Mouse (Mus musculus) MEL (cell line): ENCODE data around the gene Mettl26. TPM values are rescaled to one million over a fixed set of nuclear protein-coding genes. Genes with fewer than 3 reads are reported as not detected.
A peak's percentile ranks its signal among the peaks of the same experiment; 100 is the strongest.

ENCODE experiments used
- DNase-seq: peaks from one replicate; pipeline ENCODE4 v3.0.0; 2011; ENCODE audit warnings: low read depth, low spot score
- H3K27ac ChIP-seq: 2 replicates; pipeline ENCODE4 v1.5.1; 2012; ENCODE audit warnings: low read depth, mild to moderate bottlenecking, control low read depth, low read length, moderate library complexity; ENCODE audit not compliant: control insufficient read depth
- H3K27me3 ChIP-seq, 2 experiments: fragments of 150-350 bp in 1 of 2; sonication (generic) in 1 of 2; 2 replicates each; pipeline ENCODE4 v1.6.1; 2012; ENCODE audit warnings: low read length in 2 of 2, mild to moderate bottlenecking in 2 of 2, improper control_type of control experiment in 1 of 2, moderate library complexity in 1 of 2; ENCODE audit not compliant: insufficient read depth in 2 of 2, control insufficient read depth in 1 of 2
- H3K36me3 ChIP-seq, 2 experiments: 2 replicates each; pipeline ENCODE4 v1.6.1; 2012 to 2014; ENCODE audit warnings: low read length in 2 of 2, improper control_type of control experiment in 1 of 2, inconsistent platforms in 1 of 2, mild to moderate bottlenecking in 1 of 2; ENCODE audit not compliant: insufficient read depth in 2 of 2, control insufficient read depth in 1 of 2
- H3K4me1 ChIP-seq, 2 experiments: fragments of 150-350 bp in 1 of 2; sonication (generic) in 1 of 2; 2 replicates each; pipeline ENCODE4 v1.6.1; 2012; ENCODE audit warnings: low read length in 2 of 2, improper control_type of control experiment in 1 of 2, mild to moderate bottlenecking in 1 of 2; ENCODE audit not compliant: insufficient read depth in 2 of 2, control insufficient read depth in 1 of 2
- H3K4me3 ChIP-seq, 2 experiments: fragments of 150-350 bp in 1 of 2; sonication (generic) in 1 of 2; 2 replicates each; pipeline ENCODE4 v1.5.1; 2012; ENCODE audit warnings: low read depth in 2 of 2, low read length in 2 of 2, mild to moderate bottlenecking in 2 of 2, moderate library complexity in 2 of 2, control low read depth in 1 of 2, improper control_type of control experiment in 1 of 2; ENCODE audit not compliant: control insufficient read depth in 1 of 2, insufficient read depth in 1 of 2
- H3K79me2 ChIP-seq: 2 replicates; pipeline ENCODE4 v1.6.1; 2012; ENCODE audit warnings: mild to moderate bottlenecking, low read length, moderate library complexity; ENCODE audit not compliant: control insufficient read depth, poor library complexity, insufficient read depth
- H3K9ac ChIP-seq: 2 replicates; pipeline ENCODE4 v1.6.1; 2012; ENCODE audit warnings: low read depth, mild to moderate bottlenecking, control low read depth, low read length, moderate library complexity; ENCODE audit not compliant: control insufficient read depth, poor library complexity, severe bottlenecking
- H3K9me3 ChIP-seq: fragments of 150-350 bp; sonication (generic); replicated peaks from 2 replicates; pipeline ENCODE4 v1.6.1; 2012; ENCODE audit warnings: mild to moderate bottlenecking, low read length, improper control_type of control experiment, moderate library complexity; ENCODE audit not compliant: insufficient read depth
- CHD1 ChIP-seq: IDR thresholded peaks from 2 replicates; pipeline ENCODE4 v1.6.1; 2012; ENCODE audit warnings: low read depth, mild to moderate bottlenecking, inconsistent platforms, low read length, improper control_type of control experiment
- CHD2 ChIP-seq: IDR thresholded peaks from 2 replicates; pipeline ENCODE4 v1.6.1; 2011; ENCODE audit warnings: low read length, improper control_type of control experiment
- CTCF ChIP-seq, 3 experiments: IDR thresholded peaks in 2 of 3; conservative IDR thresholded peaks in 1 of 3; 2 replicates each; pipeline ENCODE4 v1.5.1; 2011 to 2012; ENCODE audit warnings: low read length in 3 of 3, low read depth in 2 of 3, mild to moderate bottlenecking in 2 of 3, improper control_type of control experiment in 1 of 3, inconsistent platforms in 1 of 3, mixed read lengths in 1 of 3, moderate library complexity in 1 of 3; ENCODE audit not compliant: control insufficient read depth in 1 of 3, insufficient read depth in 1 of 3, poor library complexity in 1 of 3, severe bottlenecking in 1 of 3
- EP300 ChIP-seq, 2 experiments: IDR thresholded peaks; 2 replicates each; pipeline ENCODE4 v1.6.1; 2011; ENCODE audit warnings: improper control_type of control experiment in 2 of 2, low read length in 2 of 2, low read depth in 1 of 2, mild to moderate bottlenecking in 1 of 2
- ETS1 ChIP-seq: IDR thresholded peaks from 2 replicates; pipeline ENCODE4 v1.6.1; 2012; ENCODE audit warnings: low read depth, mild to moderate bottlenecking, inconsistent platforms, low read length, improper control_type of control experiment, moderate library complexity
- GABPA ChIP-seq: IDR thresholded peaks from 2 replicates; pipeline ENCODE4 v1.6.1; 2012; ENCODE audit warnings: low read depth, mild to moderate bottlenecking, inconsistent platforms, low read length, improper control_type of control experiment, moderate library complexity
- GATA1 ChIP-seq: IDR thresholded peaks from 2 replicates; pipeline ENCODE4 v1.6.1; 2011; ENCODE audit warnings: low read depth, low read length, improper control_type of control experiment
- HCFC1 ChIP-seq: IDR thresholded peaks from 2 replicates; pipeline ENCODE4 v1.6.1; 2012; ENCODE audit warnings: low read depth, mild to moderate bottlenecking, inconsistent platforms, low read length, improper control_type of control experiment, moderate library complexity
- MAFK ChIP-seq: IDR thresholded peaks from 2 replicates; pipeline ENCODE4 v1.6.1; 2011; ENCODE audit warnings: low read depth, mild to moderate bottlenecking, low read length, improper control_type of control experiment, borderline replicate concordance
- MEF2A ChIP-seq: IDR thresholded peaks from 2 replicates; pipeline ENCODE4 v1.6.1; 2014; ENCODE audit warnings: low read depth, mild to moderate bottlenecking, inconsistent platforms, low read length, improper control_type of control experiment; ENCODE audit not compliant: poor library complexity, insufficient replicate concordance, severe bottlenecking; ENCODE audit errors: extremely low read depth
- MYB ChIP-seq: IDR thresholded peaks from 2 replicates; pipeline ENCODE4 v1.6.1; 2011; ENCODE audit warnings: mild to moderate bottlenecking, low read depth, low read length, improper control_type of control experiment
- POLR2A ChIP-seq, 2 experiments: IDR thresholded peaks; 2 replicates each; pipeline ENCODE4 v1.6.1; 2011 to 2012; ENCODE audit warnings: low read length in 2 of 2, mild to moderate bottlenecking in 2 of 2, control low read depth in 1 of 2, improper control_type of control experiment in 1 of 2, low read depth in 1 of 2, moderate library complexity in 1 of 2; ENCODE audit not compliant: control insufficient read depth in 1 of 2, insufficient read depth in 1 of 2, poor library complexity in 1 of 2
- POLR2AphosphoS2 ChIP-seq: IDR thresholded peaks from 2 replicates; pipeline ENCODE4 v1.6.1; 2011; ENCODE audit warnings: low read length, improper control_type of control experiment
- POLR2AphosphoS5 ChIP-seq: IDR thresholded peaks from 2 replicates; pipeline ENCODE4 v1.6.1; 2012; ENCODE audit warnings: low read depth, borderline replicate concordance, mild to moderate bottlenecking, inconsistent platforms, low read length, moderate library complexity, mixed read lengths
- TCF12 ChIP-seq: IDR thresholded peaks from 2 replicates; pipeline ENCODE4 v1.6.1; 2014; ENCODE audit warnings: low read depth, mild to moderate bottlenecking, inconsistent platforms, low read length, improper control_type of control experiment, moderate library complexity
- USF2 ChIP-seq, 2 experiments: IDR thresholded peaks; 2 replicates each; pipeline ENCODE4 v1.6.1; 2011 to 2012; ENCODE audit warnings: improper control_type of control experiment in 2 of 2, low read length in 2 of 2, borderline replicate concordance in 1 of 2, inconsistent platforms in 1 of 2, low read depth in 1 of 2, mild to moderate bottlenecking in 1 of 2; ENCODE audit not compliant: insufficient read depth in 1 of 2
- polyA plus RNA-seq, 2 experiments: library from polyadenylated mRNA; stranded (reverse) in 1 of 2; unstranded in 1 of 2; fragments of >175 nt in 1 of 2; fragments of >200 nt in 1 of 2; gene quantifications; 2 replicates each; pipeline versions ENCODE4 v1.2.1 to v1.2.4; 2012; ENCODE audit warnings: low replicate concordance in 2 of 2, low read depth in 1 of 2; ENCODE audit not compliant: insufficient read length in 2 of 2, insufficient read depth in 1 of 2, missing spikeins in 1 of 2
- total RNA-seq: library from RNA; depleted of rRNA; stranded (reverse); fragments of 300-350 nt; gene quantifications from 2 replicates; pipeline ENCODE4 v1.2.3, GENCODE M21; 2012

The Mettl26 gene
- total and polyA plus RNA-seq, 3 experiments: 31.7 to 50.6 TPM; not detected in 1

GRCm38 (mm10) chr17:25878611-25879180, 3.8 kb downstream of the Mettl26 start:
- Histone ChIP-seq H3K9ac (no peak overlapping the region), H3K4me3 (no peak overlapping the region), H3K9me3 (no peaks in the 10 kb centered on the region), H3K79me2 (peaks cover 6% of the 10 kb centered on the region; the same call in 1 of the 2 replicates), H3K27me3 (no peaks in the 10 kb centered on the region), H3K36me3 (peaks cover 0 to 7% of the 10 kb centered on the region in 2 experiments; a peak in 2 of 4 replicates), H3K27ac (no peak overlapping the region), H3K4me1 (peaks cover 2 to 19% of the 10 kb centered on the region in 2 experiments; a peak in 3 of 4 replicates)
- TF ChIP-seq CHD2: no peak
- no peak for TF ChIP-seq EP300 (IDR thresholded peaks at IDR 0.05; ENCODE audit: low read depth in 1 of 2, low read length in 2 of 2)
- no peak for TF ChIP-seq POLR2AphosphoS2
- TF ChIP-seq MEF2A: no peak
- no peak for TF ChIP-seq USF2 (IDR thresholded peaks at IDR 0.05; ENCODE audit: borderline replicate concordance in 1 of 2, insufficient read depth in 1 of 2, low read depth in 1 of 2, low read length in 2 of 2)
- no peak for TF ChIP-seq ETS1
- TF ChIP-seq POLR2AphosphoS5: no peak
- TF ChIP-seq GATA1: no peak
- TF ChIP-seq MYB: no peak
- TF ChIP-seq GABPA: no peak
- no peak for TF ChIP-seq MAFK
- TF ChIP-seq TCF12: no peak
- TF ChIP-seq CHD1: no peak
- no peak for TF ChIP-seq HCFC1
- DNase-seq: no peak

GRCm38 (mm10) chr17:25879261-25879660, 4.4 kb downstream of the Mettl26 start:
- H3K27ac ChIP-seq: no peak overlapping the region
- no peaks in the 10 kb centered on the region for H3K27me3 ChIP-seq
- peak; percentile 44 for DNase-seq
- peaks cover 6% of the 10 kb centered on the region; the same call in 1 of the 2 replicates for H3K79me2 ChIP-seq
- H3K4me3 ChIP-seq: no peak overlapping the region
- TF ChIP-seq POLR2A (IDR thresholded peaks at IDR 0.05; ENCODE audit: control insufficient read depth in 1 of 2, insufficient read depth in 1 of 2, low read depth in 1 of 2, low read length in 2 of 2, poor library complexity in 1 of 2) (no peak), CTCF (IDR thresholded peaks at IDR 0.05 in 2 of 3, conservative IDR thresholded peaks at IDR 0.05 in 1 of 3; ENCODE audit: control insufficient read depth in 1 of 3, insufficient read depth in 1 of 3, low read depth in 2 of 3, low read length in 3 of 3, poor library complexity in 1 of 3, severe bottlenecking in 1 of 3) (peak; percentile 59 to 67 (median 64))
- H3K4me1 ChIP-seq: peaks cover 0 to 14% of the 10 kb centered on the region in 2 experiments; a peak in 2 of 4 replicates
- no peaks in the 10 kb centered on the region for H3K9me3 ChIP-seq
- peaks cover 0 to 7% of the 10 kb centered on the region in 2 experiments; a peak in 2 of 4 replicates for H3K36me3 ChIP-seq
- no peak overlapping the region for H3K9ac ChIP-seq
